Mouse (Mus musculus) embryonic facial prominence, embryonic 14.5 days (tissue): ENCODE measurements around the gene Lrmp. TPM values are rescaled to one million over a fixed set of nuclear protein-coding genes. Genes with fewer than 3 reads are reported as not detected.

Experiments
- ATAC-seq: fragments of 200-750 bp; cut with Nextera tagmentation; 2 replicates; pipeline ENCODE4 v1.8.0; 2017; ENCODE audit warnings: low read depth, moderate number of reproducible peaks, moderate TSS enrichment
- DNase-seq: peaks from one replicate; pipeline ENCODE4 v3.0.0-alpha.2; 2015; ENCODE audit warnings: low spot score
- H3K27ac ChIP-seq: fragments of 300-500 bp; sonication (generic); replicated peaks from 2 replicates; pipeline ENCODE4 v1.5.1; 2014; ENCODE audit warnings: low read depth, mild to moderate bottlenecking, low read length, moderate library complexity
- H3K27me3 ChIP-seq: fragments of 300-500 bp; sonication (generic); replicated peaks from 2 replicates; pipeline ENCODE4 v1.6.1; 2014; ENCODE audit warnings: low read length; ENCODE audit not compliant: control insufficient read depth, insufficient read depth
- H3K36me3 ChIP-seq: fragments of 300-500 bp; sonication (generic); 2 replicates; pipeline ENCODE4 v1.6.1; 2014; ENCODE audit warnings: low read length, mixed read lengths; ENCODE audit not compliant: control insufficient read depth, insufficient read depth
- H3K4me1 ChIP-seq: fragments of 300-500 bp; sonication (generic); 2 replicates; pipeline ENCODE4 v1.6.1; 2014; ENCODE audit warnings: antibody characterized with exemption, low read length; ENCODE audit not compliant: control insufficient read depth, insufficient read depth
- H3K4me2 ChIP-seq: fragments of 300-500 bp; sonication (generic); 2 replicates; pipeline ENCODE4 v1.6.1; 2014; ENCODE audit warnings: low read depth, mild to moderate bottlenecking, low read length, moderate library complexity, mixed read lengths
- H3K4me3 ChIP-seq: fragments of 300-500 bp; sonication (generic); 2 replicates; pipeline ENCODE4 v1.5.1; 2014; ENCODE audit warnings: low read depth, mild to moderate bottlenecking, low read length
- H3K9ac ChIP-seq: fragments of 300-500 bp; sonication (generic); 2 replicates; pipeline ENCODE4 v1.6.1; 2014; ENCODE audit warnings: low read depth, mild to moderate bottlenecking, low read length, moderate library complexity, mixed read lengths
- H3K9me3 ChIP-seq: fragments of 300-500 bp; sonication (generic); 2 replicates; pipeline ENCODE4 v1.6.1; 2016; ENCODE audit warnings: low read length; ENCODE audit not compliant: control insufficient read depth
- WGBS: fragments of 180-500 bp; shearing (Covaris S2); extraction: QIAGEN DNeasy Blood & Tissue Kit; methylation state at CpG from one replicate; pipeline ENCODE4 v1.1.7; 2014; 5-methylcytosine and 5-hydroxymethylcytosine counted together
- polyA plus RNA-seq: library from polyadenylated mRNA; unstranded; fragments of >200 nt; fragmentation: Nextera tagmentation; extraction: Ambion mirVana; gene quantifications from 2 replicates; pipeline ENCODE4 v1.2.1, GENCODE M21; 2014

Gene Lrmp
- polyA plus RNA-seq, 1 experiment from 2014 or later = 4.7 TPM

GRCm38 (mm10) chr6:145187093-145188088 is 71.9 kb downstream of the Lrmp start:
- Histone ChIP-seq H3K36me3 (no peaks in the 10 kb centered on the region), H3K27ac (no peak overlapping the region), H3K9ac (peak overlapping the region; percentile 41), H3K27me3 (no peaks in the 10 kb centered on the region), H3K4me1 (no peaks in the 10 kb centered on the region), H3K9me3 (no peaks in the 10 kb centered on the region), H3K4me3 (peak overlapping the region; percentile 34), H3K4me2 (peak overlapping the region; percentile 52)
- DNase-seq (peak; percentile 68), ATAC-seq (peak; percentile 74; the same call in 1 of the 2 replicates)
- WGBS = 61% methylated on average over 27 of the region's 27 CpGs

- DNase-seq (no peak), ATAC-seq (no peak)
- 85% methylated on average over 3 of the region's 3 CpGs for WGBS
- H3K36me3 ChIP-seq = no peaks in the 10 kb centered on the region
- no peaks in the 10 kb centered on the region for H3K27me3 ChIP-seq
- no peaks in the 10 kb centered on the region for H3K9me3 ChIP-seq
- no peak overlapping the region for H3K4me2 ChIP-seq
- H3K4me3 ChIP-seq = no peak overlapping the region
- no peak overlapping the region for H3K9ac ChIP-seq
- H3K27ac ChIP-seq = no peak overlapping the region
- H3K4me1 ChIP-seq = no peaks in the 10 kb centered on the region
These were observed 77.6 kb downstream of the Lrmp start for GRCm38 (mm10) chr6:145193038-145193437.

- no peaks in the 10 kb centered on the region for H3K4me1 ChIP-seq
- ATAC-seq (no peak), DNase-seq (no peak)
- H3K4me2 ChIP-seq = no peak overlapping the region
- H3K27ac ChIP-seq = no peak overlapping the region
- H3K9me3 ChIP-seq = no peaks in the 10 kb centered on the region
- H3K4me3 ChIP-seq = no peak overlapping the region
- no peaks in the 10 kb centered on the region for H3K27me3 ChIP-seq
- 77% methylated on average over 11 of the region's 11 CpGs for WGBS
- no peaks in the 10 kb centered on the region for H3K36me3 ChIP-seq
- H3K9ac ChIP-seq = no peak overlapping the region
These were observed 78.0 kb downstream of the Lrmp start for GRCm38 (mm10) chr6:145193446-145193845.

- Histone ChIP-seq H3K36me3 (no peaks in the 10 kb centered on the region), H3K9ac (no peak overlapping the region), H3K9me3 (no peaks in the 10 kb centered on the region), H3K4me1 (no peaks in the 10 kb centered on the region), H3K4me3 (no peak overlapping the region), H3K27ac (no peak overlapping the region), H3K27me3 (no peaks in the 10 kb centered on the region), H3K4me2 (no peak overlapping the region)
- ATAC-seq (no peak), DNase-seq (no peak)
- 92% methylated on average over 8 of the region's 8 CpGs for WGBS
These were observed 82.7 kb downstream of the Lrmp start for GRCm38 (mm10) chr6:145197949-145198686.

GRCm38 (mm10) chr6:145202432-145203125 is 87.1 kb downstream of the Lrmp start:
- Histone ChIP-seq H3K4me3 (no peak overlapping the region), H3K36me3 (no peaks in the 10 kb centered on the region), H3K27me3 (no peaks in the 10 kb centered on the region), H3K9ac (no peak overlapping the region), H3K9me3 (no peaks in the 10 kb centered on the region), H3K27ac (no peak overlapping the region), H3K4me1 (no peaks in the 10 kb centered on the region), H3K4me2 (no peak overlapping the region)
- WGBS = 77% methylated on average over 13 of the region's 13 CpGs
- no peak for DNase-seq
- ATAC-seq = no peak

GRCm38 (mm10) chr6:145204440-145204839 is 89.0 kb downstream of the Lrmp start:
- H3K4me1 ChIP-seq = no peaks in the 10 kb centered on the region
- no peak overlapping the region for H3K9ac ChIP-seq
- H3K9me3 ChIP-seq = no peaks in the 10 kb centered on the region
- no peaks in the 10 kb centered on the region for H3K27me3 ChIP-seq
- no peak overlapping the region for H3K27ac ChIP-seq
- 93% methylated on average over 6 of the region's 6 CpGs for WGBS
- no peak overlapping the region for H3K4me2 ChIP-seq
- DNase-seq = no peak
- ATAC-seq = no peak
- H3K36me3 ChIP-seq = no peaks in the 10 kb centered on the region
- H3K4me3 ChIP-seq = no peak overlapping the region

- Histone ChIP-seq H3K4me2 (no peak overlapping the region), H3K9me3 (no peaks in the 10 kb centered on the region), H3K4me3 (no peak overlapping the region), H3K27me3 (no peaks in the 10 kb centered on the region), H3K4me1 (peaks cover 2% of the 10 kb centered on the region; the same call in 1 of the 2 replicates), H3K27ac (no peak overlapping the region), H3K9ac (no peak overlapping the region), H3K36me3 (no peaks in the 10 kb centered on the region)
- WGBS = 74% methylated on average over 10 of the region's 10 CpGs
- DNase-seq (no peak), ATAC-seq (no peak)
These were observed 89.7 kb downstream of the Lrmp start for GRCm38 (mm10) chr6:145205142-145205541.

- peak overlapping the region; percentile 61; the same call in 1 of the 2 replicates for H3K27ac ChIP-seq
- no peaks in the 10 kb centered on the region for H3K9me3 ChIP-seq
- H3K4me2 ChIP-seq = peak overlapping the region; percentile 75
- H3K4me3 ChIP-seq = peak overlapping the region; percentile 51
- no peaks in the 10 kb centered on the region for H3K36me3 ChIP-seq
- peak overlapping the region; percentile 65 for H3K9ac ChIP-seq
- ATAC-seq (0 out of 2 replicates have a peak, but pooled peaks have one; percentile 0), DNase-seq (no peak)
- peaks cover 11% of the 10 kb centered on the region for H3K4me1 ChIP-seq
- WGBS = 34% methylated on average over 8 of the region's 8 CpGs
- H3K27me3 ChIP-seq = no peaks in the 10 kb centered on the region
These were observed 94.7 kb downstream of the Lrmp start for GRCm38 (mm10) chr6:145210056-145210680.
